Mouse (Mus musculus): ENCODE data around the gene Rasef.

DNA sequence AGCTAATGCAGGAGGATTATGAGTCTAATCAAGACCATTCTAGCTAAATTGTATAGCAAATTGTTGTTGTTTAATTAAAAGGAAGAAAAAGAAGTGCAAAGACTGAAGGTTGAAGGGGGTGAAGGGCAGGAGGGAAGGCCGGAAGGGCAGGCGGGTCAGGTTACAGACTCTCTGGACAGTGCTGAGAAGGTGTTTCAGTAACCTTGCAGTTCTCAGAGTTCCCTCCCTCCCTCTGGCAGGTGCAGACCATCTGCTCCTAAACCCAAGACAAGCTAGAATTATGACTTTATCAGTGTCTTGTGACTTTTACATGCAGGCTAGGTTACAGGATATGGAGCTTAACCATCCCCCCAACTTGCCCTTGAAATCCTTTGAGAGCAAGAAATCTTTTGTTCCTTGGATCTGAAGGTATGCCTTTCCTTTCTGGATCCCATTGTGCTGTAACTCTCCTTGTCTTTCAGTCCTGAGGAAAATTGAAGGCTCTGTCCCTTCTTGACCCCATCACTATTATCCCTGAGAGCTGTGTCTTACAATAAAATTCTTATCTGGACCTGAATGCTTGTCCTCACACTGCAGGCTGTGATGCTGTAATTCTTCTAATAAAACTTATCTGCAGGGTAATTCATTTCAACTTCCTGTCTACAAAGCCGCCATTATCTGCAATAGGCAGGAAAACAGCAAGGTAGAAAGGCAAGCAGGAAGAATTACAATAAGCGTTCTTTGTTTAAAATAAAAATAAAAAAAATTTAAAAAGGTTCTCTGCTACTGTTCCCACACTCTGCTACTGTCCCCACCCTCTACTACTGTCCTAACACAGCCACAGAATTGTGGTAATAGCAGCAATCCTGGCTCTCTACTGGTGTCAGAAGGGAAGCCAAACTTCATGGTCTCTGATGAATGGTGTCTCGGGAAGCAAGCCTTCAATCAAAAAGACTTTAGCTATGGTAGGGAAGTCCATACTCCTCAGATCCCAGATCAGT is 16.7 kb downstream of the Rasef start:
- no peak for TF ChIP-seq GATA1 (IDR thresholded peaks at IDR 0.05; ENCODE audit: borderline replicate concordance, low read length)
- no peak for TF ChIP-seq FLI1 (IDR thresholded peaks at IDR 0.05; ENCODE audit: low read length)
